Comparison of ENCODE assay signal across 9 mouse cellular contexts in the genomic region with DNA sequence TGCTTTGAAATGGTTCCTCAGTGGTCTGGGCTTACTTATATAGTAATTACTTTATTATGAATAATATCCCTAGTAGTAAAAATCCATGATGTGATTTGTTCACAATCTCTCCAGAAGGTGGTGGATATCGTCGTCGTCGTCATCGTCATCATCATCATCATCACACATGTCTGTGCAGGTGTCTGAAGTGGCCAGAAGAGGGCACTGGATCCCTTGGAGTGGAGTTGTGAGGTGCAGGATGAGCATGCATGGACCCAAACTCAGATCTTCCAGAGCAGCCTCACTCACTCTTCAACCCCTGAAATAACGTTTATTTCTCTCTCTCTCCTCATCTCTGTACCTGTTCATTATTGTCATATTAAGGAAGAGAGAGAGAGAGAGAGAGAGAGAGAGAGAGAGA. TPM values are rescaled to one million over a fixed set of nuclear protein-coding genes. Genes with fewer than 3 reads are reported as not detected.
DNase-seq lines count a peak whose midpoint lies in the region; ATAC-seq and TF ChIP-seq lines count a peak whose summit lies in the region.
"Had no signal": no experiment of that assay in that cellular context is flagged by ENCODE, and none has a peak within 500 bp of the region (broad histone marks: within the 10 kb centered on the region; RNA-seq: fewer than 3 reads in every experiment).

No protein-coding gene starts in this region.

- no peak overlapping the region for H3K9ac ChIP-seq in heart, postnatal 0 days (replicated peaks; ENCODE audit: low read depth, low read length)
- H3K9ac ChIP-seq in heart, embryonic 12.5 days: no peak overlapping the region
- H3K9ac ChIP-seq in forebrain, embryonic 14.5 days (ENCODE audit: low read length): no peak overlapping the region
- H3K9ac ChIP-seq: liver, embryonic 13.5 days had no signal

- TF ChIP-seq CTCF in heart, postnatal 0 days (IDR thresholded peaks at IDR 0.05; ENCODE audit: low read depth): peak; percentile 56

- H3K27ac ChIP-seq in heart, postnatal 0 days (ENCODE audit: low read depth): no peak overlapping the region
- no peak overlapping the region for H3K27ac ChIP-seq in heart, embryonic 12.5 days (ENCODE audit: poor library complexity, severe bottlenecking)
- no peak overlapping the region for H3K27ac ChIP-seq in forebrain, embryonic 14.5 days (ENCODE audit: low read depth, low read length)
- H3K27ac ChIP-seq: liver, embryonic 13.5 days had no signal

- no peaks in the 10 kb centered on the region for H3K4me1 ChIP-seq in heart, postnatal 0 days (ENCODE audit: control insufficient read depth, insufficient read depth)
- no peaks in the 10 kb centered on the region for H3K4me1 ChIP-seq in heart, embryonic 12.5 days (replicated peaks)
- H3K4me1 ChIP-seq in forebrain, embryonic 14.5 days (ENCODE audit: control insufficient read depth, insufficient read depth, low read length): no peaks in the 10 kb centered on the region
- H3K4me1 ChIP-seq: liver, embryonic 13.5 days had no signal

- ATAC-seq in heart, postnatal 0 days (ENCODE audit: insufficient read depth, low read depth): no peak
- ATAC-seq in heart, embryonic 12.5 days (ENCODE audit: insufficient number of reproducible peaks, low FRiP score): no peak
- ATAC-seq in forebrain, embryonic 14.5 days: 0 out of 2 replicates have a peak, but pooled peaks have one; percentile 46

- no peak overlapping the region for H3K4me2 ChIP-seq in heart, postnatal 0 days (ENCODE audit: low read depth, low read length)
- H3K4me2 ChIP-seq in heart, embryonic 12.5 days: no peak overlapping the region
- H3K4me2 ChIP-seq in forebrain, embryonic 14.5 days (ENCODE audit: low read length): 0 out of 2 replicates have a peak overlapping the region, but pooled peaks have one; percentile 7
- H3K4me2 ChIP-seq: liver, embryonic 13.5 days had no signal

- no peak for DNase-seq in heart, postnatal 0 days (ENCODE audit: low spot score)
- peak; percentile 80 for DNase-seq in brain, adult 2 months (ENCODE audit: low read depth, low spot score)
- peak; percentile 57 for DNase-seq in forebrain, embryonic 14.5 days (ENCODE audit: low spot score)
- peak; percentile 45 for DNase-seq in layer of hippocampus, adult 11-12 months (ENCODE audit: low spot score)
- DNase-seq in lung, postnatal 10 days: peak; percentile 36
- peak; percentile 57 for DNase-seq in right cerebral cortex, postnatal 14 days
- no peak for DNase-seq in adipocyte (ENCODE audit: low spot score)
- DNase-seq: liver, embryonic 13.5 days had no signal

- no peaks in the 10 kb centered on the region for H3K9me3 ChIP-seq in heart, postnatal 0 days (replicated peaks; ENCODE audit: control insufficient read depth, low read length)
- H3K9me3 ChIP-seq in heart, embryonic 12.5 days (replicated peaks): no peaks in the 10 kb centered on the region
- H3K9me3 ChIP-seq in forebrain, embryonic 14.5 days (replicated peaks; ENCODE audit: control insufficient read depth, low read length): no peaks in the 10 kb centered on the region
- H3K9me3 ChIP-seq: liver, embryonic 13.5 days had no signal

- TF ChIP-seq EP300 in heart, postnatal 0 days (IDR thresholded peaks at IDR 0.05; ENCODE audit: low read depth): no peak

- no peaks in the 10 kb centered on the region for H3K27me3 ChIP-seq in heart, postnatal 0 days (ENCODE audit: control insufficient read depth, insufficient read depth, low read length)
- H3K27me3 ChIP-seq in heart, embryonic 12.5 days (replicated peaks): no peaks in the 10 kb centered on the region
- H3K27me3 ChIP-seq in forebrain, embryonic 14.5 days (replicated peaks; ENCODE audit: control insufficient read depth, insufficient read depth, low read length): no peaks in the 10 kb centered on the region
- H3K27me3 ChIP-seq: liver, embryonic 13.5 days had no signal

- H3K36me3 ChIP-seq in heart, postnatal 0 days (replicated peaks; ENCODE audit: control insufficient read depth, insufficient read depth, low read length): no peaks in the 10 kb centered on the region
- H3K36me3 ChIP-seq in heart, embryonic 12.5 days: no peaks in the 10 kb centered on the region
- no peaks in the 10 kb centered on the region for H3K36me3 ChIP-seq in forebrain, embryonic 14.5 days (ENCODE audit: control insufficient read depth, insufficient read depth, low read length)
- H3K36me3 ChIP-seq: liver, embryonic 13.5 days had no signal

- H3K4me3 ChIP-seq in heart, postnatal 0 days (ENCODE audit: low read depth, low read length): no peak overlapping the region
- H3K4me3 ChIP-seq in heart, embryonic 12.5 days: no peak overlapping the region
- H3K4me3 ChIP-seq in forebrain, embryonic 14.5 days (ENCODE audit: low read depth, low read length): no peak overlapping the region
- H3K4me3 ChIP-seq: liver, embryonic 13.5 days had no signal

- WGBS in heart, postnatal 0 days: 11% methylated on average over 6 of the region's 6 CpGs
- WGBS in heart, embryonic 12.5 days: 14% methylated on average over 6 of the region's 6 CpGs
- WGBS in forebrain, embryonic 14.5 days: 15% methylated on average over 6 of the region's 6 CpGs

RNA-seq across cellular contexts. Expression of a gene that starts 14.4 kb away (rescaled TPM):
- total RNA-seq in heart, postnatal 0 days (2014; rRNA removed; ENCODE audit: low replicate concordance): not detected in 2 replicates
- polyA plus RNA-seq in heart, postnatal 0 days (2015; fragmentation: Nextera tagmentation; extraction: Ambion mirVana): not detected in 2 replicates
- polyA plus RNA-seq in heart, embryonic 12.5 days (2016; fragmentation: Nextera tagmentation; extraction: Ambion mirVana): not detected in 2 replicates
- polyA plus RNA-seq in forebrain, embryonic 14.5 days (2014; fragmentation: Nextera tagmentation; extraction: Ambion mirVana): not detected in 2 replicates
- polyA plus RNA-seq: liver, embryonic 13.5 days had no signal

RNA-seq across cellular contexts. Expression of a gene that starts 40.5 kb away (rescaled TPM):
- total RNA-seq in heart, postnatal 0 days (2014; rRNA removed; ENCODE audit: low replicate concordance): 25.3 and 27.9 TPM in 2 replicates
- polyA plus RNA-seq in heart, postnatal 0 days (2015; fragmentation: Nextera tagmentation; extraction: Ambion mirVana): 7.5 and 8.5 TPM in 2 replicates
- polyA plus RNA-seq in heart, embryonic 12.5 days (2016; fragmentation: Nextera tagmentation; extraction: Ambion mirVana): 14.2 and 15.3 TPM in 2 replicates
- polyA plus RNA-seq in forebrain, embryonic 14.5 days (2014; fragmentation: Nextera tagmentation; extraction: Ambion mirVana): 4.2 and 4.4 TPM in 2 replicates

RNA-seq across cellular contexts. Expression of a gene that starts 58.2 kb away (rescaled TPM):
- 58.4 and 62.1 TPM in 2 replicates for total RNA-seq in heart, postnatal 0 days (2014; rRNA removed; ENCODE audit: low replicate concordance)
- 72.2 and 73.7 TPM in 2 replicates for polyA plus RNA-seq in heart, postnatal 0 days (2015; fragmentation: Nextera tagmentation; extraction: Ambion mirVana)
- polyA plus RNA-seq in heart, embryonic 12.5 days (2016; fragmentation: Nextera tagmentation; extraction: Ambion mirVana): 46.5 and 47.6 TPM in 2 replicates
- polyA plus RNA-seq in forebrain, embryonic 14.5 days (2014; fragmentation: Nextera tagmentation; extraction: Ambion mirVana): 29.3 and 32.8 TPM in 2 replicates

Comparison
In these comparisons a context has a peak if more than half of its experiments do, and no peak if none do; other contexts are left out.
1. DNase-seq: peak in brain, adult 2 months (single experiment), forebrain, embryonic 14.5 days (single experiment), layer of hippocampus, adult 11-12 months (single experiment), lung, postnatal 10 days (single experiment) and right cerebral cortex, postnatal 14 days (single experiment); none in heart, postnatal 0 days (single experiment) and adipocyte (single experiment).